Mouse (Mus musculus) G1E (cell line): ENCODE measurements around the gene Mea1.

Experiments used
- CTCF ChIP-seq: IDR thresholded peaks from 2 replicates; pipeline ENCODE4 v1.5.1; 2012; ENCODE audit warnings: low read depth, low read length, inconsistent platforms, mixed read lengths
- GATA1 ChIP-seq: IDR thresholded peaks from 2 replicates; pipeline ENCODE4 v1.6.1; 2012; ENCODE audit warnings: borderline replicate concordance, low read length, inconsistent platforms, mixed read lengths
- GATA2 ChIP-seq: IDR thresholded peaks from 2 replicates; pipeline ENCODE4 v1.6.1; 2012; ENCODE audit warnings: low read depth, low read length, inconsistent platforms, borderline replicate concordance
- POLR2AphosphoS5 ChIP-seq: IDR thresholded peaks from 2 replicates; pipeline ENCODE4 v1.6.1; 2012; ENCODE audit warnings: low read depth, low read length, inconsistent platforms; ENCODE audit not compliant: insufficient replicate concordance
- TAL1 ChIP-seq: conservative IDR thresholded peaks from 2 replicates; pipeline ENCODE4 v1.6.1; 2012; ENCODE audit warnings: low read depth, low read length, inconsistent platforms, mixed read lengths

GRCm38 (mm10) chr17:46661351-46661750, 17.2 kb upstream of the Mea1 start:
- TF ChIP-seq CTCF (no peak), GATA2 (no peak), TAL1 (no peak), POLR2AphosphoS5 (no peak), GATA1 (no peak)
